31 mouse cellular contexts compared by ENCODE assay signal in the genomic region with DNA sequence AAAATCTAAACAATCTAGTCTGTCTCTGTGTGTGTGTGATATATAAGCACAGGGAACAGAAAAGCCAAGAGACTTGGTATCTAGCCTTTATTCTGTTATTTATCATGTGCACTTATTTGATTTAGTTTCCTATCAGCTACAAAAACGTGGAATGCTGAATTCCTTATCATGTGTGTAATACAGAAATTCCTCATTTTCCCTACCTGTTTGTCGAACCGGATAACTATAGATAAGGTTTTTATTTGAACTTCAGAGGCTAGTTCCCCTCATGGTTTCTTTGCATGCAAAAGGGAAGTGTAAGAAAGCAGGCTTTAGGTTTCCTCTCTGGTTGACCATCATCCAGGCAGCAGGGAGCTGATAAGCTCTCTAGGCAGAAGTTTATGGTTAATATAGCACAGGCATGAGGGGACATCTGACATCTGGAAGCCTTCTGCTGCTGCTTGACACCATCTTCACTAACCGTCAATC. TPM values are rescaled to one million over a fixed set of nuclear protein-coding genes. Genes with fewer than 3 reads are reported as not detected.
DNase-seq lines count a peak whose midpoint lies in the region; ATAC-seq and TF ChIP-seq lines count a peak whose summit lies in the region.
"Had no signal": no experiment of that assay in that cellular context is flagged by ENCODE, and none has a peak within 500 bp of the region (broad histone marks: within the 10 kb centered on the region; RNA-seq: fewer than 3 reads in every experiment).

No protein-coding gene starts in this region.

- WGBS in lung, embryonic 16.5 days = 18% methylated on average over 4 of the region's 4 CpGs
- WGBS in liver, embryonic 14.5 days (ENCODE audit: insufficient replicate concordance) = 5% methylated on average over 4 of the region's 4 CpGs

- no peaks in the 10 kb centered on the region for H3K9me3 ChIP-seq in lung, embryonic 16.5 days (ENCODE audit: control insufficient read depth, low read length)
- H3K9me3 ChIP-seq in liver, embryonic 14.5 days (ENCODE audit: control insufficient read depth, low read length) = no peaks in the 10 kb centered on the region
- H3K9me3 ChIP-seq: forebrain, embryonic 12.5 days; limb, embryonic 10.5 days; limb, embryonic 15.5 days; lung, embryonic 15.5 days; midbrain, embryonic 12.5 days; stomach, embryonic 15.5 days had no signal

- no peak overlapping the region for H3K27ac ChIP-seq in lung, embryonic 16.5 days (ENCODE audit: low read length)
- no peak overlapping the region for H3K27ac ChIP-seq in liver, embryonic 14.5 days
- H3K27ac ChIP-seq: forebrain, embryonic 12.5 days; limb, embryonic 10.5 days; limb, embryonic 15.5 days; lung, embryonic 15.5 days; midbrain, embryonic 12.5 days; stomach, embryonic 15.5 days had no signal

- H3K9ac ChIP-seq in lung, embryonic 16.5 days (ENCODE audit: low read length) = no peak overlapping the region
- no peak overlapping the region for H3K9ac ChIP-seq in liver, embryonic 14.5 days (replicated peaks)
- H3K9ac ChIP-seq: forebrain, embryonic 12.5 days; forebrain, postnatal 0 days; limb, embryonic 15.5 days; lung, embryonic 15.5 days; midbrain, embryonic 12.5 days; stomach, embryonic 15.5 days had no signal

- no peak for DNase-seq in lung, postnatal 10 days
- DNase-seq in liver, embryonic 14.5 days (ENCODE audit: low read depth in 3 of 3, low spot score in 3 of 3) = no peak
- no peak for DNase-seq in embryo, embryonic 11 days
- DNase-seq in kidney, postnatal 10 days = no peak
- DNase-seq: adrenal gland, postnatal 10 days; cerebellum, adult 11-12 months; cerebellum, adult 9-11 months; forebrain, postnatal 0 days; heart, postnatal 14 days; kidney, adult 18-20 months; kidney, postnatal 4 days; right cerebral cortex, postnatal 14 days had no signal

- H3K4me3 ChIP-seq in lung, embryonic 16.5 days (ENCODE audit: low read length) = no peak overlapping the region
- H3K4me3 ChIP-seq in liver, embryonic 14.5 days (ENCODE audit: insufficient read depth in 1 of 2, low read depth in 2 of 2, low read length in 2 of 2) = no peak overlapping the region
- H3K4me3 ChIP-seq: erythroblast, embryonic 14.5 days; forebrain, embryonic 12.5 days; limb, embryonic 10.5 days; limb, embryonic 15.5 days; lung, embryonic 15.5 days; midbrain, embryonic 12.5 days; stomach, embryonic 15.5 days had no signal

- H3K36me3 ChIP-seq in lung, embryonic 16.5 days (ENCODE audit: control insufficient read depth, insufficient read depth, low read length) = no peaks in the 10 kb centered on the region
- H3K36me3 ChIP-seq in liver, embryonic 14.5 days (replicated peaks; ENCODE audit: control insufficient read depth, insufficient read depth, low read depth) = no peaks in the 10 kb centered on the region
- H3K36me3 ChIP-seq: forebrain, embryonic 12.5 days; limb, embryonic 10.5 days; limb, embryonic 15.5 days; lung, embryonic 15.5 days; midbrain, embryonic 12.5 days; stomach, embryonic 15.5 days had no signal

- peak; percentile 54; the same call in 1 of the 2 replicates for ATAC-seq in lung, embryonic 16.5 days (ENCODE audit: low read depth)
- ATAC-seq in common myeloid progenitor, adult 5-6 weeks (replicated peaks; ENCODE audit: low read depth, poor library complexity, severe bottlenecking) = peak; percentile 96
- ATAC-seq in liver, embryonic 14.5 days (ENCODE audit: insufficient read depth) = peak; percentile 41; the same call in 1 of the 2 replicates
- ATAC-seq in erythroid progenitor cell, adult 5-6 weeks (replicated peaks; ENCODE audit: low FRiP score, poor library complexity, severe bottlenecking) = no peak
- ATAC-seq: CD4-positive, CD25-positive, alpha-beta regulatory T cell, adult 4 months; forebrain, postnatal 0 days; hindbrain, embryonic 16.5 days; Patski had no signal

- H3K27me3 ChIP-seq in lung, embryonic 16.5 days (ENCODE audit: control insufficient read depth, insufficient read depth, low read depth, low read length) = no peaks in the 10 kb centered on the region
- H3K27me3 ChIP-seq in liver, embryonic 14.5 days (ENCODE audit: control insufficient read depth, insufficient read depth, low read length) = no peaks in the 10 kb centered on the region
- H3K27me3 ChIP-seq: forebrain, embryonic 12.5 days; limb, embryonic 15.5 days; lung, embryonic 15.5 days; midbrain, embryonic 12.5 days; stomach, embryonic 15.5 days had no signal

- H3K4me1 ChIP-seq in lung, embryonic 16.5 days (replicated peaks; ENCODE audit: control insufficient read depth, insufficient read depth, low read length) = peaks cover 5% of the 10 kb centered on the region; the same call in 1 of the 2 replicates
- H3K4me1 ChIP-seq in liver, embryonic 14.5 days (replicated peaks; ENCODE audit: control insufficient read depth in 2 of 2, insufficient read depth in 2 of 2, low read length in 1 of 2) = peaks cover 0 to 4% of the 10 kb centered on the region in 2 experiments; a peak in 1 of 4 replicates
- H3K4me1 ChIP-seq: forebrain, embryonic 12.5 days; limb, embryonic 15.5 days; midbrain, embryonic 12.5 days; stomach, embryonic 15.5 days had no signal

- 0 out of 2 replicates have a peak, but pooled peaks have one; percentile 23 for TF ChIP-seq EP300 in liver, embryonic 14.5 days (IDR thresholded peaks at IDR 0.05; ENCODE audit: low read depth)

- TF ChIP-seq CTCF in liver, embryonic 14.5 days (IDR thresholded peaks at IDR 0.05; ENCODE audit: low read depth) = no peak

- H3K4me2 ChIP-seq in lung, embryonic 16.5 days (ENCODE audit: low read depth, low read length) = no peak overlapping the region
- no peak overlapping the region for H3K4me2 ChIP-seq in liver, embryonic 14.5 days (ENCODE audit: low read depth)
- H3K4me2 ChIP-seq: forebrain, embryonic 12.5 days; limb, embryonic 15.5 days; lung, embryonic 15.5 days; midbrain, embryonic 12.5 days; stomach, embryonic 15.5 days had no signal

RNA-seq across cellular contexts. Expression of a gene that starts 30.1 kb away (rescaled TPM):
- polyA plus RNA-seq in lung, embryonic 16.5 days (2015; fragmentation: Nextera tagmentation; extraction: Ambion mirVana) = 7.7 and 15.3 TPM in 2 replicates
- total RNA-seq in common myeloid progenitor, adult 5-6 weeks (2017) = 34.0 and 36.6 TPM in 2 replicates
- polyA plus RNA-seq in liver, embryonic 14.5 days (2012; rRNA removed) = 349 and 449 TPM in 2 replicates
- 691 and 694 TPM in 2 replicates for polyA plus RNA-seq in liver, embryonic 14.5 days (2014; fragmentation: Nextera tagmentation; extraction: Ambion mirVana)
- 2,154 and 2,202 TPM in 2 replicates for total RNA-seq in erythroid progenitor cell, adult 5-6 weeks (2015; ENCODE audit: low replicate concordance)
- 1,573 and 1,875 TPM in 2 replicates for total RNA-seq in erythroid progenitor cell, adult 5-6 weeks (2017; ENCODE audit: low replicate concordance)
- total RNA-seq: forebrain, postnatal 0 days; gastrocnemius, adult 8-10 months; layer of hippocampus, adult 8-10 months; layer of hippocampus, postnatal 25 days; left cerebral cortex, adult 8-10 months had no signal
- polyA plus RNA-seq: CD4-positive, CD25-positive, alpha-beta regulatory T cell, adult 4 months; gonadal fat pad, adult 2 months; Patski; small intestine, adult 2 months had no signal

Comparison
In these comparisons a context has a peak if more than half of its experiments do, and no peak if none do; other contexts are left out.
1. RNA of a gene that starts 30.1 kb away (total RNA-seq): 1,573 to 2,202 TPM in erythroid progenitor cell, adult 5-6 weeks; 34.0 to 36.6 TPM in common myeloid progenitor, adult 5-6 weeks; every median in the first group is over 10 times any median in the second.